8 mouse cellular contexts compared by ENCODE assay signal in the genomic region with DNA sequence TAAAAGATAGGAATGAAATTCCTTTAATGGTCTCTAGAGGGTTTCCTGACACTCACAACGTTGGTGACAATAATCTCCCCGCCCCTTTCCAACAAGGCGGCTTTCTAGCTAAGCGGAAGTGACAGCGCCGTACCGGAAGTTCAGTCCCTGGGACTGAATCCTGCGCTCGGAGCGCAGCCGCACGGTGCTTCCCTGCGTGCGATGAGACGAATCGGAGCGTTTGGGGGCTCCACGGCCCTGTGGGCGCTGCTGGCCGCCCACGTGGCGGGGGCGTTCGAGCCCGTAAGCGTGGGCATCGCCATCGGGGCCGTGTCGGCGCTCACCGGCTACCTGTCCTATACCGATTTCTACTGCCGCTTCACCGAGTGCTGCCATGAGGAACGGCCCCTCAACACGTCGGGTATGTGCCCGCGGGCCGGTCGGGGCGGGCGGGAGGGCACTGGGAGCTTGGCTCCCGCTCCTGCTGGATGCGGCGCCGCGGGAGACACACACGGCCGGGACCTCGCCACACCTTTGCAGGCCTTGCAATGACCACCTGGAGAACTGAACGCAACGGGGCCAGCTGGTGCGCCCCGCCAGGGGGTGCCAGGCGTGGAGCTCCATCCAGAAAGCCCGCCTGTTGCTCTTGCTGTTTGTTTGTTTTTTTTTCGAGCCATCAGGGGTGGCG. TPM values are rescaled to one million over a fixed set of nuclear protein-coding genes. Genes with fewer than 3 reads are reported as not detected.
DNase-seq lines count a peak whose midpoint lies in the region; ATAC-seq lines count a peak whose summit lies in the region.

Tor1b (plus strand) TSS at position 136 of the 667 bp plus-strand sequence.

- peaks cover 35% of the 10 kb centered on the region for H3K36me3 ChIP-seq in hindbrain, embryonic 13.5 days

- H3K4me2 ChIP-seq in hindbrain, embryonic 13.5 days, result peak within 1 kb of the TSS; percentile 91

- 0% methylated on average over 60 of the region's 60 CpGs for WGBS in hindbrain, embryonic 13.5 days

- peak within 1 kb of the TSS; percentile 87 for H3K9ac ChIP-seq in hindbrain, embryonic 13.5 days

- H3K4me1 ChIP-seq in hindbrain, embryonic 13.5 days (replicated peaks), result peaks cover 38% of the 10 kb centered on the region

- peak; percentile 94 for ATAC-seq in hindbrain, embryonic 13.5 days (ENCODE audit: low FRiP score)

- peak within 1 kb of the TSS; percentile 90 for H3K27ac ChIP-seq in hindbrain, embryonic 13.5 days

- H3K9me3 ChIP-seq in hindbrain, embryonic 13.5 days, result no peaks in the 10 kb centered on the region

- H3K4me3 ChIP-seq in hindbrain, embryonic 13.5 days, result peak within 1 kb of the TSS; percentile 79

- DNase-seq in R1 (ENCODE audit: low read depth, low spot score), result peak; percentile 98
- DNase-seq in cerebellum, postnatal 10 days, result peak; percentile 91
- peak; percentile 78 to 80 for DNase-seq in frontal cortex, postnatal 14 days (ENCODE audit: low spot score in 2 of 2)
- peak; percentile 75 for DNase-seq in left cerebral cortex, adult 11 months (ENCODE audit: low spot score)
- peak; percentile 89 for DNase-seq in lung, postnatal 4 days
- DNase-seq in retina, postnatal 7 days (ENCODE audit: low read depth, low spot score), result peak; percentile 87
- DNase-seq in urinary bladder, postnatal 14 days (ENCODE audit: low spot score), result peak; percentile 86

- peaks cover 8% of the 10 kb centered on the region for H3K27me3 ChIP-seq in hindbrain, embryonic 13.5 days

RNA-seq across cellular contexts. Expression of gene Tor1b, which starts in this region (rescaled TPM):
- 17.4 and 17.6 TPM in 2 replicates for polyA plus RNA-seq in hindbrain, embryonic 13.5 days (2015; fragmentation: Nextera tagmentation; extraction: Ambion mirVana)

Comparison
In these comparisons a context has a peak if more than half of its experiments do, and no peak if none do; other contexts are left out.
1. Peak in every context shown above with its lines: DNase-seq, ATAC-seq, H3K4me3 ChIP-seq and H3K27ac ChIP-seq.